Mouse (Mus musculus) embryonic facial prominence, embryonic 10.5 days (tissue): ENCODE measurements around the gene Adam19. TPM values are rescaled to one million over a fixed set of nuclear protein-coding genes. Genes with fewer than 3 reads are reported as not detected.

Experiments used
- DNase-seq: peaks from one replicate; pipeline ENCODE4 v3.0.0-alpha.2; 2017; ENCODE audit warnings: low spot score
- H3K27ac ChIP-seq: fragments of 300-500 bp; sonication (generic); replicated peaks from 2 replicates; pipeline ENCODE4 v1.5.1; 2016; ENCODE audit warnings: mild to moderate bottlenecking
- H3K27me3 ChIP-seq: fragments of 300-500 bp; sonication (generic); replicated peaks from 2 replicates; pipeline ENCODE4 v1.6.1; 2016; ENCODE audit warnings: low read depth, mild to moderate bottlenecking; ENCODE audit not compliant: poor library complexity, severe bottlenecking
- H3K36me3 ChIP-seq: fragments of 300-500 bp; sonication (generic); replicated peaks from 2 replicates; pipeline ENCODE4 v1.6.1; 2016; ENCODE audit warnings: mild to moderate bottlenecking, moderate library complexity
- H3K4me1 ChIP-seq: fragments of 300-500 bp; sonication (generic); 2 replicates; pipeline ENCODE4 v1.6.1; 2016
- H3K4me3 ChIP-seq: fragments of 300-500 bp; sonication (generic); 2 replicates; pipeline ENCODE4 v1.5.1; 2016; ENCODE audit warnings: mild to moderate bottlenecking, moderate library complexity
- H3K9me3 ChIP-seq: fragments of 300-500 bp; sonication (generic); 2 replicates; pipeline ENCODE4 v1.6.1; 2016; ENCODE audit warnings: mild to moderate bottlenecking
- WGBS: fragments of 180-500 bp; shearing (Covaris S2); methylation state at CpG from one replicate; pipeline ENCODE4 v1.1.7; 2016; 5-methylcytosine and 5-hydroxymethylcytosine counted together
- polyA plus RNA-seq: library from polyadenylated mRNA; unstranded; fragments of >200 nt; fragmentation: Nextera tagmentation; extraction: Ambion mirVana; gene quantifications from 2 replicates; pipeline ENCODE4 v1.2.1, GENCODE M21; 2016

The Adam19 gene
- 11.3 and 13.9 TPM in 2 replicates for polyA plus RNA-seq

DNA sequence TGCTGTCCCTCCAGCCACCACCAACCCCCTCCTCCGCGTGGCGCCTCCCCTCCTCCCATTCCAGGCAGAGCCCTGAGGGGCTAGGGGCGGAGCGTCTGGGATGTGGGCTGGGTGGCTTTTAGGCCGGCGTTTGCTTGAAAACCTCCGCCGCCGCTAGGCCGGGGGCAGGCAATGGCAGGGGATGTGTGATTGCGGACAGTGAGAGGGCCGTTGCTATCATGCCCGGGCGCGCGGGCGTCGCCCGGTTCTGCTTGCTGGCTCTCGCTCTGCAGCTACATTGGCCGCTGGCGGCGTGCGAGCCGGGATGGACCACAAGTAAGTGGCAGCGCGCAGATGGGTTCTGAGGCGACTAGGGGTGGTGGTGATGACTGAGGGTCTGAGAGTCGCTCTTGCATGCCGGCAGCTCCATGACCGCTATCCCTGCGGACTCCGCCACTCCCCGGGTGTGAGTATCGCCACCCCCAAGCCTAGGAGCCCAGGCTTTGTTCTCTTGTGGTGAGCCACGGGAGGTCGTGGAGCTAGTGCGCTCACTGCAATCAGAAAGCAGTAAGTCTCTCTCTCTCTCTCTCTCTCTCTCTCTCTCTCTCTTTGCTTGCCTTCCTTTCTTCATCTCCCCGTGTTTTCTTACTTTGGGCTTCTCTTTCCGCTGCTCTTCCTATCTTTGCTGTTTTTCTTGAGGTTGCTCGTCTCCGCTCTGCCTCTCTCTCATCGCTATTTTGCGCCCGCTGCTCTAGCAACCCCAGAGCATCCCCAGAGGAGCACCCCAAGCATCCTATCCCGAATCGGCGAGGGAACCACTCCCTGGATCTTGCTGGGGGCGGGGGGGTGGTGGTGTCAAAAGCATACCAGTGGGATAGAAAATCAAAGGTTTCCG, at the start of gene Adam19:
Gene Adam19 (plus strand): TSS at position 97 of the 874 bp plus-strand sequence.
- Histone ChIP-seq H3K4me1 (peaks cover 45% of the 10 kb centered on the region), H3K4me3 (peak within 1 kb of the TSS; percentile 71), H3K27me3 (peaks cover 21% of the 10 kb centered on the region; the same call in 1 of the 2 replicates), H3K27ac (peak within 1 kb of the TSS; percentile 90), H3K36me3 (peaks cover 6% of the 10 kb centered on the region; the same call in 1 of the 2 replicates), H3K9me3 (no peaks in the 10 kb centered on the region)
- peak; percentile 91 for DNase-seq
- WGBS, result under 1% methylated on average over 51 of the region's 51 CpGs

DNA sequence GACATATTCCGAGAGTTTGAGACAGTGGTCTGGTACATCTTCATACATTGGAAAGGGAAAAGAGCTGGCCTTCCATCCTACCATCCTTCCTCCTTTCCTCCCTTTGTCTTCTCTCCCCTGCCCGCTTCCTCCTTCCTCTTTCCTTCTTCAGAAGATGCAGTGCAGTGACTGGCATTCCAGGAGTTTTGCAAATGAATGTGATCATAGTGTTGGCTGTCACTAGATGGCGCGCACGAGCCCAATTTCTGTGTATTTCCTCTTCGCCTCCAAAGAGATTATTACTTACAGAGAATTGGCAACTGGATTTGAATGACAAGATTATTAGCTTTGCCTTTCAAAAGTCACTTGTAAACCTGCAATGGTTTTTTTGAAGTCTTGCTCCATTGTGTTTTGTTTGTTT, 39.7 kb upstream of the Adam19 start:
- no peak overlapping the region for H3K27ac ChIP-seq
- peak; percentile 81 for DNase-seq
- no peaks in the 10 kb centered on the region for H3K9me3 ChIP-seq
- no peak overlapping the region for H3K4me3 ChIP-seq
- H3K27me3 ChIP-seq, result no peaks in the 10 kb centered on the region
- no peaks in the 10 kb centered on the region for H3K4me1 ChIP-seq
- H3K36me3 ChIP-seq, result no peaks in the 10 kb centered on the region
- WGBS, result 26% methylated on average over 6 of the region's 6 CpGs

DNA sequence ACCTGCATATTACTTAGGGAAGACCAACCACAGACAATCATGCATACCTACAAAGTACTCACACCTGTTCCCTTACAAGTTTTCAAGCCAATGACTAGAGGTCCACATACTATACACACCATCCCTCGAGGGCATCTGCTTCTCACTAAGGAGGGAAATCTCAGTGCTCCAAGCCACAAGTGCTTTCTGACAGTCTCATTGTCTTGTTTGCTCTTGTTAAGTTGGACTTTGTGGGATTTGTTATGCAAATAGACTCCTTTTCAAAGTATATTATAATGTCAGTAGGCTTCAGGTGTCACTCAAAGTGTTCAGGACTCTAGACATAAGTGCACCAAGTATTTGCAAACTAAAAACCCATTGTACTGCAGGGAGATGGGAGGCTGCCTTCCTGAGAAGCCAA, 35.5 kb upstream of the Adam19 start:
- Histone ChIP-seq H3K27ac (no peak overlapping the region), H3K4me1 (no peaks in the 10 kb centered on the region), H3K36me3 (no peaks in the 10 kb centered on the region), H3K4me3 (no peak overlapping the region), H3K27me3 (no peaks in the 10 kb centered on the region), H3K9me3 (no peaks in the 10 kb centered on the region)
- no peak for DNase-seq
- WGBS, result 77% methylated on average over 1 of the region's 1 CpGs

GRCm38 (mm10) chr11:46021850-46022249, 33.9 kb upstream of the Adam19 start:
- H3K27ac ChIP-seq, result no peak overlapping the region
- H3K4me1 ChIP-seq, result peaks cover 9% of the 10 kb centered on the region; the same call in 1 of the 2 replicates
- no peak for DNase-seq
- no peak overlapping the region for H3K4me3 ChIP-seq
- H3K9me3 ChIP-seq, result no peaks in the 10 kb centered on the region
- no peaks in the 10 kb centered on the region for H3K36me3 ChIP-seq
- H3K27me3 ChIP-seq, result no peaks in the 10 kb centered on the region

DNA sequence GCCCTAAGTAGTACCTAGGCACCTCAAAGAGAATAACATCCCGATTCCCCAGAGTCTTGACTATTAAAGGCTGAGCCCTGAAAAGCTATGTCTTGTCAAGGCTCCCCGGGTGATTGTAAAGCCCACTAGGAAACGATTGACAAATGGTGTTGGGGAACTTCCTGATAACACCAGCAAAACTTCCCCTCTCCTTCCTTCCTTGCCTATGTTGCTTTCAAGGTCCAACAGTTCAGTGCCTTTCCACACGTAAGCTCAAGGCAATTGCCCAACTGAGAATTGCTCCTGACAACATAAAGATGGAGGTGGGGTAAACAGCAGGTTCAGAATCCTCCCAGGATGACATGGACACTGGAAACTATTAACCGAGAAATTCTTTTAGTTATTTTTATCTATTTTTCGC, 32.8 kb upstream of the Adam19 start:
- H3K27me3 ChIP-seq, result no peaks in the 10 kb centered on the region
- no peak overlapping the region for H3K27ac ChIP-seq
- no peaks in the 10 kb centered on the region for H3K9me3 ChIP-seq
- 84% methylated on average over 6 of the region's 6 CpGs for WGBS
- peaks cover 9% of the 10 kb centered on the region; the same call in 1 of the 2 replicates for H3K4me1 ChIP-seq
- H3K36me3 ChIP-seq, result no peaks in the 10 kb centered on the region
- H3K4me3 ChIP-seq, result no peak overlapping the region
- no peak for DNase-seq

- Histone ChIP-seq H3K4me1 (peaks cover 23% of the 10 kb centered on the region), H3K27ac (no peak overlapping the region), H3K36me3 (no peaks in the 10 kb centered on the region), H3K9me3 (no peaks in the 10 kb centered on the region), H3K4me3 (no peak overlapping the region), H3K27me3 (no peaks in the 10 kb centered on the region)
- 48% methylated on average over 7 of the region's 7 CpGs for WGBS
- peak; percentile 17 for DNase-seq
Measured at GRCm38 (mm10) chr11:46025962-46026392, 29.8 kb upstream of the Adam19 start.

- Histone ChIP-seq H3K4me3 (no peak overlapping the region), H3K27ac (no peak overlapping the region), H3K4me1 (peaks cover 23% of the 10 kb centered on the region), H3K27me3 (no peaks in the 10 kb centered on the region), H3K9me3 (no peaks in the 10 kb centered on the region), H3K36me3 (no peaks in the 10 kb centered on the region)
- DNase-seq, result no peak
- WGBS, result 86% methylated on average over 6 of the region's 6 CpGs
Measured at GRCm38 (mm10) chr11:46027952-46028814, 27.6 kb upstream of the Adam19 start.

DNA sequence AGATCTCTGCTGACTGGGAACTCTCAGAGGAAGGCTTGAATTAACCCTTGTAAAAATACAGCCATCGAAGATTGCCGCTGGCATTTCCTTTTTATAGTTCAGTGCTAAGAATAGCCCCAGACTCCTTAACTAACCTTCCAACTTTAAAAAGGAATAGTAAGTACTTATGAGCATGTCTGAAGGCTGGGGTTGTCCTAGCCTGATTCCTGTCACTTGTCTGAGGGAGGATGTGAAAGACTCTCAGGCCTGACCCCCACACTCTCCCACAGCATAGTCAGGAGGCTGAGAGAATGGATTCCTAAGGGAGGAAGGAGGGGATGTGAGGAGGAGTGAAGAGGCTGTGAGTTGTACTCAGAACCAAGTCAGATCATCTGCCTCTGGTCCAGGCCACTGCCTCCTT, 26.3 kb upstream of the Adam19 start:
- WGBS, result 48% methylated on average over 2 of the region's 2 CpGs
- no peak overlapping the region for H3K4me3 ChIP-seq
- peaks cover 23% of the 10 kb centered on the region for H3K4me1 ChIP-seq
- H3K27me3 ChIP-seq, result no peaks in the 10 kb centered on the region
- DNase-seq, result no peak
- H3K36me3 ChIP-seq, result no peaks in the 10 kb centered on the region
- H3K9me3 ChIP-seq, result no peaks in the 10 kb centered on the region
- H3K27ac ChIP-seq, result no peak overlapping the region

DNA sequence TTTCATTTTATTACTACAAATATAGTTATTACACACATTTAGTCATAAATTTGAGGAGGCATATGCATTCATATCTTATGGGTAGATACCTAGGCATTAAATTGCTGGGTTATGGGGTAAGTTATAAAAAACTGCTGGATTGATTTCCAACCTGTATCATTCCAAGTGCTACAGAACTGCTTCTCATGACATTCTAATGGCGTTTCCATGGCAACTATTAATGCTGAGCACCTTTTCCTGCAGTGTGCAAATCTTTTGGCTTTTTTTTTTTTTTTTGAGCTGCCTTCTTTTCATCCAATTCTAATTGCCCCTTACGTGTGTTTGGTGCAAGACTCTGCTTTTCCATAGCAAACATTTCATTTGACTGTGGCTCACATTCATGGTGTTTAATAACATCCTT, 25.8 kb upstream of the Adam19 start:
- H3K27me3 ChIP-seq, result no peaks in the 10 kb centered on the region
- no peaks in the 10 kb centered on the region for H3K9me3 ChIP-seq
- no peak for DNase-seq
- 75% methylated on average over 2 of the region's 2 CpGs for WGBS
- H3K4me1 ChIP-seq, result peaks cover 23% of the 10 kb centered on the region
- H3K4me3 ChIP-seq, result no peak overlapping the region
- no peak overlapping the region for H3K27ac ChIP-seq
- H3K36me3 ChIP-seq, result no peaks in the 10 kb centered on the region

DNA sequence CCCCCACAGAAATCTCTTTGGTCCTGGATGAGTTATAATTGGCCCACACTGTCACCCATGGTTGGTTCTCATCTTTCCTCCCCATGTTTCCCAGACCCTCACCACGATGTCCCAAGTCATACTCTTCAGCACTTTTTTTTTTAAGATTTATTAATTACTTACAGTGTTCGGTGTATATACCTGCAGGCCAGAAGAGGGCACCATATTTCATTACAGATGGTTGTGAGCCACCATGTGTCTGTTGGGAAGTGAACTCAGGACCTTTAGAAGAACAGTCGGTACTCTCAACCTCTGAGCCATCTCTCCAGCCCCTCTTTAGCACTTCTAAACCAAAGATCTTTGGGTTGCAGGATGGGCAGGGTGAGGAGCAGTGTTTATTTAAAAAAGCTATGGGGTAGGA, 24.3 kb upstream of the Adam19 start:
- no peak for DNase-seq
- 65% methylated on average over 3 of the region's 3 CpGs for WGBS
- Histone ChIP-seq H3K27me3 (no peaks in the 10 kb centered on the region), H3K9me3 (no peaks in the 10 kb centered on the region), H3K36me3 (no peaks in the 10 kb centered on the region), H3K4me3 (no peak overlapping the region), H3K4me1 (peaks cover 15% of the 10 kb centered on the region), H3K27ac (no peak overlapping the region)

- Histone ChIP-seq H3K9me3 (no peaks in the 10 kb centered on the region), H3K4me3 (no peak overlapping the region), H3K4me1 (peaks cover 15% of the 10 kb centered on the region), H3K36me3 (no peaks in the 10 kb centered on the region), H3K27me3 (no peaks in the 10 kb centered on the region), H3K27ac (no peak overlapping the region)
- WGBS, result 90% methylated on average over 7 of the region's 7 CpGs
- no peak for DNase-seq
Measured at GRCm38 (mm10) chr11:46032956-46033355, 22.8 kb upstream of the Adam19 start.

DNA sequence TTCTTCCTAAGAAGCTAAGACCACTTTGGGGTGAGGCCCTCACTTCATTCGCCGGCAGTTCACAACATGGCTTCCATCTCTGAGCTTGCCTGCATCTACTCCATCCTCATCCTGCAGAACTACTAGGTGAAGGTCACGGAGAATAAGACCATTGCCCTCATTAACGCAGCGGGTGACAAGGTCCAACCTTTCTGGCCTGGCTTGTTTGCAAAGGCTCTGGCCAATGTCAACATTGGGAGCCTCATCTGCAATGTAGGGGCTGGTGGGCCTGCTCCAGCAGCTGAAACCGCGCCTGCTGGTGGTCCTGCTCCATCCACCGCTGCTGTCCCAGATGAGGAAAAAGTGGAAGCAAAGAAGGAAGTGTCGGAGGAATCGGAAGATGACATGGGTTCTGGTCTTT, 19.4 kb upstream of the Adam19 start:
- Histone ChIP-seq H3K27me3 (no peaks in the 10 kb centered on the region), H3K9me3 (no peaks in the 10 kb centered on the region), H3K27ac (no peak overlapping the region), H3K4me1 (peaks cover 12% of the 10 kb centered on the region), H3K4me3 (no peak overlapping the region), H3K36me3 (no peaks in the 10 kb centered on the region)
- WGBS, result 92% methylated on average over 10 of the region's 10 CpGs
- DNase-seq, result no peak
